Mouse (Mus musculus): Measurements from ENCODE around the gene Acot8. TPM values are rescaled to one million over a fixed set of nuclear protein-coding genes. Genes with fewer than 3 reads are reported as not detected.

The Acot8 gene
- polyA plus RNA-seq, 1 experiment from 2014 or later = 16.8 TPM

- H3K4me2 ChIP-seq (replicated peaks) = no peak within 1 kb of the TSS
- ATAC-seq (ENCODE audit: insufficient number of reproducible peaks, insufficient read depth, low FRiP score, low TSS enrichment) = no peak
- 69% methylated on average over 8 of the region's 8 CpGs for WGBS
- no peaks in the 10 kb centered on the region for H3K36me3 ChIP-seq
- no peak within 1 kb of the TSS for H3K9ac ChIP-seq
- H3K27ac ChIP-seq = no peak within 1 kb of the TSS
- no peaks in the 10 kb centered on the region for H3K9me3 ChIP-seq
- H3K4me3 ChIP-seq = no peak within 1 kb of the TSS
- 0 out of 2 replicates have a peak, but pooled peaks cover 4% of the 10 kb centered on the region for H3K27me3 ChIP-seq
- peaks cover 3% of the 10 kb centered on the region; the same call in 1 of the 2 replicates for H3K4me1 ChIP-seq
Observed at GRCm38 (mm10) chr2:164779481-164780086, 25.1 kb downstream of the Acot8 start, which contains the start of gene Tnnc2. Gene Tnnc2, minus strand, starts transcription at chr2:164779967.

- Histone ChIP-seq H3K27me3 (0 out of 2 replicates have a peak, but pooled peaks cover 4% of the 10 kb centered on the region), H3K4me1 (no peaks in the 10 kb centered on the region), H3K9ac (no peak overlapping the region), H3K9me3 (no peaks in the 10 kb centered on the region), H3K4me3 (no peak overlapping the region), H3K4me2 (replicated peaks) (no peak overlapping the region), H3K27ac (no peak overlapping the region), H3K36me3 (no peaks in the 10 kb centered on the region)
- 70% methylated on average over 7 of the region's 7 CpGs for WGBS
- no peak for ATAC-seq (ENCODE audit: insufficient number of reproducible peaks, insufficient read depth, low FRiP score, low TSS enrichment)
Observed at GRCm38 (mm10) chr2:164778809-164779208, 25.9 kb downstream of the Acot8 start.

DNA sequence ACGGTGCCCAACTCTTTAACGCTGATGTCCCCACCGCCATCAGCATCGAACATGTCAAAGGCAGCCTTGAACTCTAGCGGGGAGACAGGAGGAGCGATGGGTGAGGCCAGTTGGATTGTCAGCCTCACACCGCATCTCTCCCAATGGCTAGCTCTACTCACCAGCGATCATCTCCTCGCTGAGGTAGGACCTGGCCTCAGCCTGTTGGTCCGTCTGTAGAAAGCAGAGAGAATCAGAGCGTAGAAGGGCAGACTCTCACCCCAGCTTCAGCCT is 26.7 kb downstream of the Acot8 start:
- Histone ChIP-seq H3K9ac (no peak overlapping the region), H3K4me2 (replicated peaks) (no peak overlapping the region), H3K36me3 (peaks cover 2% of the 10 kb centered on the region; the same call in 1 of the 2 replicates), H3K4me1 (no peaks in the 10 kb centered on the region), H3K9me3 (no peaks in the 10 kb centered on the region), H3K4me3 (no peak overlapping the region), H3K27ac (no peak overlapping the region), H3K27me3 (0 out of 2 replicates have a peak, but pooled peaks cover 4% of the 10 kb centered on the region)
- 92% methylated on average over 11 of the region's 11 CpGs for WGBS
- no peak for ATAC-seq (ENCODE audit: insufficient number of reproducible peaks, insufficient read depth, low FRiP score, low TSS enrichment)

DNA sequence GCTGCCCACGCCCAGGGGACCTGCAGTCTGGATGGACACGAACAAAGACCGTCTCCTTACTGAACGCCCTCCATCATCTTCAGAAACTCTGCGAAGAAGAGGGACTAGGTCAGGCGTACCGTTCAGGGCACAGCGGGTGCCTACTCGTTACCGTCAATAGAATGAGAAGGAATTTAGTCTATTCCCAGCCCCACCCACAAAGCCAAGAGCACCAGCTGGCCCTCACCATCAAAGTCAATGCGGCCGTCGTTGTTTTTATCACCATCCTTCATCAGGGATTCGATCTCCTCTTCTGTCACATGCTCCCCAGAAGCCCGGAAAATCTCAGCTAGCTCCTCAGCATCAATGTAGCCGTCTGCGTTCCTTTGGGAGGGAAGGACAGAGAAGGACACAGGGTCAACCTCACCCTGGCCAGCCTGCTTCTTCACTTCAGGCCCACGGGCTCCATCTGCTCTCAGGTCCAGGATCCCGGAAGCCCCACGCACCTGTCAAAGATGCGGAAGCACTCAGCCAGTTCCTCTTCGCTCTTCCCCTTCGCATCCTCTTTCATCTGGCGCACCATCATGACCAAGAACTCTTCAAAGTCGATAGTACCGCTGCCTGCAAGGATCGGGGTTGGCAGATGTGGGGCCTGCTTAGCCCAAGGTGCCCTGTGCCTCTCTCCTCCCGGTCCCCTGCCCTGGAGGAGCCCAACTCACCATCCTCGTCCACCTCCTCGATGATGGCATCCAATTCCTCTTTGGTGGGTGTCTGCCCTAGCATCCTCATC is 27.3 kb downstream of the Acot8 start:
- Histone ChIP-seq H3K9ac (no peak overlapping the region), H3K4me1 (peaks cover under 1% of the 10 kb centered on the region; the same call in 1 of the 2 replicates)
- WGBS = 84% methylated on average over 30 of the region's 30 CpGs

GRCm38 (mm10) chr2:164776801-164777200 is 27.9 kb downstream of the Acot8 start:
- no peak overlapping the region for H3K4me3 ChIP-seq
- no peak overlapping the region for H3K4me2 ChIP-seq (replicated peaks)
- 0 out of 2 replicates have a peak, but pooled peaks cover 4% of the 10 kb centered on the region for H3K27me3 ChIP-seq
- WGBS = 66% methylated on average over 17 of the region's 17 CpGs
- no peak overlapping the region for H3K27ac ChIP-seq
- no peak for ATAC-seq (ENCODE audit: insufficient number of reproducible peaks, insufficient read depth, low FRiP score, low TSS enrichment)
- H3K9me3 ChIP-seq = no peaks in the 10 kb centered on the region
- H3K36me3 ChIP-seq = peaks cover 12% of the 10 kb centered on the region
- H3K4me1 ChIP-seq = peaks cover 6% of the 10 kb centered on the region
- H3K9ac ChIP-seq = no peak overlapping the region

More for the DNA sequence above, 27.3 kb downstream of the Acot8 start:
- 0 out of 2 replicates have a peak, but pooled peaks cover 4% of the 10 kb centered on the region for H3K27me3 ChIP-seq
- no peak for ATAC-seq (ENCODE audit: insufficient number of reproducible peaks, insufficient read depth, low FRiP score, low TSS enrichment)
- H3K36me3 ChIP-seq = peaks cover 5% of the 10 kb centered on the region; the same call in 1 of the 2 replicates
- H3K27ac ChIP-seq = no peak overlapping the region
- no peak overlapping the region for H3K4me2 ChIP-seq (replicated peaks)
- no peak overlapping the region for H3K4me3 ChIP-seq
- H3K9me3 ChIP-seq = no peaks in the 10 kb centered on the region

GRCm38 (mm10) chr2:164776130-164776529 is 28.6 kb downstream of the Acot8 start:
- ATAC-seq (ENCODE audit: insufficient number of reproducible peaks, insufficient read depth, low FRiP score, low TSS enrichment) = no peak

DNA sequence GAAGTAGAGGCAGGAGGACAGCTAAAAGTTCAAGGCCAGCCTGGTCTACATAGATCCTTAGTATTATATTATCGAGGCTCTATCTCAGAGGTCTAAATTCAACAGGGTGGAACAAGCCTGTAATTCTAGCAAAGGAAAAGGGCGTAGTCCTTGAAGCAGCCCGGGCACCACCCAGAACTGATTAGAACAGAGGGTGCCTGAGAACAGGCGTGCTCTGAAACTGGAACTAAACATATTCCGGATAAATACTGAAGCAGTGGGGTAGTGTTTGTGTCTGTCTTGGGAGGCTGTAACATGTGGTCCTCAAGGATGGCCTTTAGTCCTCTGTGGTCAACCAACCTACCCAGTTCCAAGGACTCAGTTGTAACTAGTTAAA is 30.7 kb downstream of the Acot8 start:
- Histone ChIP-seq H3K9ac (no peak overlapping the region), H3K4me2 (replicated peaks) (no peak overlapping the region), H3K4me1 (peaks cover 23% of the 10 kb centered on the region), H3K27me3 (0 out of 2 replicates have a peak, but pooled peaks cover 4% of the 10 kb centered on the region), H3K36me3 (peaks cover 21% of the 10 kb centered on the region), H3K9me3 (no peaks in the 10 kb centered on the region), H3K4me3 (no peak overlapping the region), H3K27ac (no peak overlapping the region)
- ATAC-seq (ENCODE audit: insufficient number of reproducible peaks, insufficient read depth, low FRiP score, low TSS enrichment) = no peak
- WGBS = 87% methylated on average over 5 of the region's 5 CpGs

More at GRCm38 (mm10) chr2:164776130-164776529, 28.6 kb downstream of the Acot8 start:
- peaks cover 12% of the 10 kb centered on the region for H3K4me1 ChIP-seq
- no peak overlapping the region for H3K27ac ChIP-seq
- 90% methylated on average over 6 of the region's 6 CpGs for WGBS
- H3K4me2 ChIP-seq (replicated peaks) = no peak overlapping the region
- H3K27me3 ChIP-seq = 0 out of 2 replicates have a peak, but pooled peaks cover 4% of the 10 kb centered on the region
- H3K9ac ChIP-seq = no peak overlapping the region
- H3K36me3 ChIP-seq = peaks cover 18% of the 10 kb centered on the region
- no peaks in the 10 kb centered on the region for H3K9me3 ChIP-seq
- H3K4me3 ChIP-seq = no peak overlapping the region

DNA sequence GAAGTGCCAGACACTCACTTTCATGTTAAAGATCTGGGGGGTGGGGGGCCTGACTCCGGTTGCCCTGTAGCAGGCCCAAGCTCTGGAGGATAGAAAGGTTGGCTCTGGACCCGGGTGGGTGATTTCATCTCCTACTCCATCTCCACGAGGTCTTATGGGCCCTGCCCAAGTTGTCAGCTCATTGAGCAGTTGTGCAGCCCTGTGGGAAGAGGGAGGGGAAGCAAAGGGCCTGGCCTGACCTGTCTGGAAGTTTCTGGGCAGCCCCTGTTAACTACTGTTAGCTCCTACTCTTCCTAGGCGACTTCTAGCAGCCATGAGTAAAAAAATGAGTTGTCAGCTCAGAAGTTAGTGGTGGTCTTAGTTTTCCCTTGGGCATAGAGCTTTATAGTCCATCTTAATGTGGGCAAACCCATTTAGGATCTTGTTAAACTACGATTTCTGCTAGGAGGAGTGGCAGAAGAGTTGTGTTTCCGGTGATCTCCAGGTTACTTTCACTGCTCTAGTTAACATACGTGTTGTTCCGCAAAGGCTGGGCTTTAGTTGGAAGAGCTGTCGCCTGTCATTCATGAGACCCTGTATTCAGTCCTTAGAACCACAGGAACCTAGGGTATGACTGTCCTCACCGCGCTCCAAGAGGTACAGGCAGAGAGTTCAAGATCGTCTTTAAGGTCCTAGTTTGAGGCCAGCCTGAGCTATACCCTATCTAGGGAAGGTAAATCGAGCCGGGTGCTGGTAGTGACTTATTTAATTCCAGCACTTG is 31.3 kb downstream of the Acot8 start:
- 78% methylated on average over 14 of the region's 14 CpGs for WGBS
- Histone ChIP-seq H3K4me3 (no peak overlapping the region), H3K9ac (no peak overlapping the region), H3K27ac (no peak overlapping the region), H3K36me3 (peaks cover 21% of the 10 kb centered on the region), H3K4me2 (replicated peaks) (no peak overlapping the region), H3K27me3 (0 out of 2 replicates have a peak, but pooled peaks cover 4% of the 10 kb centered on the region), H3K4me1 (peaks cover 23% of the 10 kb centered on the region), H3K9me3 (no peaks in the 10 kb centered on the region)
- no peak for ATAC-seq (ENCODE audit: insufficient number of reproducible peaks, insufficient read depth, low FRiP score, low TSS enrichment)

DNA sequence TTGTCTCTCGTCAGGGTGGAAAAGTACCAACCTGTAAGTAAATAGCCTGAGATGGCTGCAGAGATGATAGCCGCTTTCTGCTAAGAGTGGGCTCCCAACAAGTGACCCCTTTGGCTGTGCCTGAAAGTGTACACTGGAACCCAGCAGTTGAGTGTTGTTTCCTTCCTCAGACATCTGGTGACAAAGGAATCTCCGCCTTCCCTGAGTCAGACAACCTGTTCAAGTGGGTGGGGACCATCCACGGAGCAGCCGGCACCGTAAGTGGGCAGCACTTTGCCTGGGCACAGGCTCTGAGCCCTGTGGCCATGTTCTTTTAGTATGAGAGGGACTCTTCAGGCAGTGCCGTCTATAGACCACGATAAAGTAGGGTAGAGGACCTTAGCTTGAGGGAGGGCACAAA is 33.6 kb downstream of the Acot8 start:
- Histone ChIP-seq H3K9me3 (no peaks in the 10 kb centered on the region), H3K36me3 (peaks cover 42% of the 10 kb centered on the region), H3K27ac (0 out of 2 replicates have a peak overlapping the region, but pooled peaks have one; percentile 30), H3K9ac (peak overlapping the region; percentile 79; the same call in 1 of the 2 replicates), H3K4me3 (peak overlapping the region; percentile 91), H3K4me1 (peaks cover 23% of the 10 kb centered on the region), H3K4me2 (replicated peaks) (peak overlapping the region; percentile 80), H3K27me3 (no peaks in the 10 kb centered on the region)
- no peak for ATAC-seq (ENCODE audit: insufficient number of reproducible peaks, insufficient read depth, low FRiP score, low TSS enrichment)
- 83% methylated on average over 8 of the region's 8 CpGs for WGBS

- Histone ChIP-seq H3K36me3 (peaks cover 50% of the 10 kb centered on the region), H3K27me3 (no peaks in the 10 kb centered on the region), H3K9me3 (no peaks in the 10 kb centered on the region), H3K4me2 (replicated peaks) (peak overlapping the region; percentile 80), H3K4me1 (peaks cover 23% of the 10 kb centered on the region), H3K4me3 (peak overlapping the region; percentile 91), H3K27ac (peak overlapping the region; percentile 64), H3K9ac (peak overlapping the region; percentile 79)
- 5% methylated on average over 15 of the region's 15 CpGs for WGBS
- ATAC-seq (ENCODE audit: insufficient number of reproducible peaks, insufficient read depth, low FRiP score, low TSS enrichment) = no peak
Observed at GRCm38 (mm10) chr2:164770279-164770678, 34.4 kb downstream of the Acot8 start.

DNA sequence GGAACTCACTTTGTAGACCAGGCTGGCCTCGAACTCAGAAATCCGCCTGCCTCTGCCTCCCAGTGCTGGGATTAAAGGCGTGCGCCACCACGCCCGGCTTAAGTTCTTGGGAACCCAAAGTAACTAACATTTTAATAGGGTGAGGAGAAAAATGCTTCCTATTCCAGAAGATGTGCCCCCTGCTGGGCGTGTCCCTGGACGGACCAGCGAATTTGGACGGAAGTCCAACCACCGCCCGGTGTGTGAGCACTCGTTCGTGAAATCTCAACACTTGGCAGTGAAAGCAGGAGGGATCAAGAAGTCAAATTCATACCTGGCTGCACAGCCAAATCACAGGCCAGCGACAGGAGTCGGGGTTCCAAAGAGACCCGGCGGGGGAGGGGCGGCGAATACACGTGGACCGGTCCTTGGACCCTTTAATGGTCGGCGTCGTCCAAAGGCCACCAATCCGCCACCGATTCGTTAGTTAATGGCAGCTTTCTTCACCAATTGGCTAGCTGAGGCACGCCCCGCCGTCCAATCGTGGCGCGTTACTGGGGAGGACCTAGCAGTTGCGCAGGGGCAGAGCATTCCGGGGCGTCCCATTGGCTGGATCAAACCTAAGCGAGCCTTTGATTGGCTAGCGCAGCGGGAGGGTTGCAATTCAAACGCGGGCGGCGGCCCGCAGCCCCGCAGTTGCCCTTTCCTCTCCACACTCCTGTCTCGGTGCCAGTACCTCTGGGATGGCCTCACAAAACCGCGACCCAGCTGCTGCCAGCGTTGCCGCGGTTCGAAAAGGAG is 35.2 kb downstream of the Acot8 start, which contains the start of gene Ube2c:
Gene Ube2c, plus strand, starts transcription at position 641 of the 780 bp plus-strand sequence.
- Histone ChIP-seq H3K27me3 (no peaks in the 10 kb centered on the region), H3K4me3 (peak within 1 kb of the TSS; percentile 91), H3K27ac (peak within 1 kb of the TSS; percentile 64), H3K4me2 (replicated peaks) (peak within 1 kb of the TSS; percentile 80), H3K9me3 (no peaks in the 10 kb centered on the region), H3K36me3 (peaks cover 56% of the 10 kb centered on the region), H3K9ac (peak within 1 kb of the TSS; percentile 79), H3K4me1 (peaks cover 23% of the 10 kb centered on the region)
- WGBS = 2% methylated on average over 53 of the region's 53 CpGs
- peak; percentile 99 for ATAC-seq (ENCODE audit: insufficient number of reproducible peaks, insufficient read depth, low FRiP score, low TSS enrichment)
